Mouse (Mus musculus) urinary bladder, postnatal 10 days (tissue): ENCODE data around the gene Serpina3m.
A peak's percentile ranks its signal among the peaks of the same experiment; 100 is the strongest.
"Not testable (repeated sequence)": the region's sequence is repeated elsewhere in the genome, so short reads cannot be mapped to it uniquely, and the experiment has no call there.

Source experiments
- DNase-seq: peaks from one replicate; pipeline ENCODE4 v3.0.0; 2022; ENCODE audit warnings: low spot score

Gene Serpina3m

GRCm38 (mm10) chr12:104391057-104391456, 52.8 kb downstream of the Serpina3m start:
- DNase-seq = not testable (repeated sequence)

GRCm38 (mm10) chr12:104403968-104404367, 65.7 kb downstream of the Serpina3m start:
- no peak for DNase-seq

GRCm38 (mm10) chr12:104406454-104406885, 68.2 kb downstream of the Serpina3m start, which contains the start of gene Serpina3n:
Gene Serpina3n, plus strand, starts transcription at chr12:104406729.
- DNase-seq = no peak

GRCm38 (mm10) chr12:104412507-104412906, 74.2 kb downstream of the Serpina3m start:
- DNase-seq = no peak

GRCm38 (mm10) chr12:104414576-104414975, 76.3 kb downstream of the Serpina3m start:
- no peak for DNase-seq

- no peak for DNase-seq
Measured at GRCm38 (mm10) chr12:104415625-104416315, 77.5 kb downstream of the Serpina3m start.

- peak; percentile 65 for DNase-seq
Measured at GRCm38 (mm10) chr12:104418340-104419135, 80.3 kb downstream of the Serpina3m start.

GRCm38 (mm10) chr12:104419136-104419462, 80.8 kb downstream of the Serpina3m start:
- DNase-seq = no peak

- DNase-seq = no peak
Measured at GRCm38 (mm10) chr12:104422615-104423392, 84.5 kb downstream of the Serpina3m start.

- no peak for DNase-seq
Measured at GRCm38 (mm10) chr12:104425591-104425990, 87.3 kb downstream of the Serpina3m start.

- no peak for DNase-seq
Measured at GRCm38 (mm10) chr12:104426915-104427314, 88.6 kb downstream of the Serpina3m start.

GRCm38 (mm10) chr12:104431359-104431758, 93.1 kb downstream of the Serpina3m start:
- no peak for DNase-seq

GRCm38 (mm10) chr12:104433214-104433613, 94.9 kb downstream of the Serpina3m start:
- no peak for DNase-seq

- no peak for DNase-seq
Measured at GRCm38 (mm10) chr12:104433951-104434735, 95.9 kb downstream of the Serpina3m start.

GRCm38 (mm10) chr12:104440087-104440760, 101.9 kb downstream of the Serpina3m start:
- DNase-seq = peak; percentile 56

GRCm38 (mm10) chr12:104443716-104444115, 105.4 kb downstream of the Serpina3m start:
- DNase-seq = no peak
